Comparison of ENCODE assay signal across 23 mouse cellular contexts in the genomic region with DNA sequence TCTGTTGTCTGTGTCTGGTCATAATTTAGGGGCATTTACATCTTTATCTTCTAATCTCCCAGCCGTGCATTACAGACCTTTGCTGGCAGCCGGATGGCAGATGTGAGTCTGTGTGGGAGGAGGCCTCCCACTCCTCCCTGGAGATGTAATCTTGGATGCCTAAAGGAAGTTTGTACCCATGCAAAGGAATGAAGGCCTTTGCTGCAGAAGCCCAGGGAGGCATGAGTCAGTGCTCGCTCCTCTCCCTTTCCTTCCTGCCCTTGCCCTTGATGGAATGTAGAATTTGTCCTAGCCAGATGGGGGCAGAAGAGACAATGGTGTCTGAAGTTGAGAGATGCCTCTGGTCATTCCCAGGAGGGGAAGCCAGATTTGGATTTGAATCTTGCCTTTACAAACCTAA. TPM values are rescaled to one million over a fixed set of nuclear protein-coding genes. Genes with fewer than 3 reads are reported as not detected.
DNase-seq lines count a peak whose midpoint lies in the region; ATAC-seq lines count a peak whose summit lies in the region.
"Had no signal": no experiment of that assay in that cellular context is flagged by ENCODE, and none has a peak within 500 bp of the region (broad histone marks: within the 10 kb centered on the region; RNA-seq: fewer than 3 reads in every experiment).

No protein-coding gene starts in this region.

- peak overlapping the region; percentile 19; the same call in 1 of the 2 replicates for H3K27ac ChIP-seq in kidney, embryonic 15.5 days
- H3K27ac ChIP-seq: hindbrain, embryonic 14.5 days had no signal

- H3K9me3 ChIP-seq in kidney, embryonic 15.5 days (replicated peaks) = no peaks in the 10 kb centered on the region
- H3K9me3 ChIP-seq: heart, embryonic 12.5 days had no signal

- no peak overlapping the region for H3K4me2 ChIP-seq in kidney, embryonic 15.5 days
- H3K4me2 ChIP-seq: heart, embryonic 12.5 days; hindbrain, embryonic 14.5 days had no signal

- ATAC-seq in kidney, embryonic 15.5 days (replicated peaks; ENCODE audit: low FRiP score) = no peak
- ATAC-seq: CD4-positive, CD25-positive, alpha-beta regulatory T cell, adult 4 months; forebrain, embryonic 14.5 days; midbrain, embryonic 16.5 days had no signal

- H3K4me3 ChIP-seq in kidney, embryonic 15.5 days (replicated peaks) = no peak overlapping the region
- H3K4me3 ChIP-seq: erythroblast, embryonic 14.5 days; heart, embryonic 12.5 days; megakaryocyte, embryonic 14.5 days had no signal

- no peaks in the 10 kb centered on the region for H3K27me3 ChIP-seq in kidney, embryonic 15.5 days
- H3K27me3 ChIP-seq: heart, embryonic 12.5 days had no signal

- no peak overlapping the region for H3K9ac ChIP-seq in kidney, embryonic 15.5 days
- H3K9ac ChIP-seq: heart, embryonic 12.5 days; hindbrain, embryonic 14.5 days had no signal

- H3K36me3 ChIP-seq in kidney, embryonic 15.5 days = no peaks in the 10 kb centered on the region
- H3K36me3 ChIP-seq: heart, embryonic 12.5 days had no signal

- peaks cover 16% of the 10 kb centered on the region; the same call in 1 of the 2 replicates for H3K4me1 ChIP-seq in kidney, embryonic 15.5 days
- H3K4me1 ChIP-seq: heart, embryonic 12.5 days had no signal

- DNase-seq in kidney, adult 18-20 months = no peak
- peak; percentile 44 for DNase-seq in 416B (ENCODE audit: low read depth)
- DNase-seq in MN1 (ENCODE audit: low spot score) = peak; percentile 51
- DNase-seq in mesoderm, embryonic 11.5 days (ENCODE audit: low read depth, low spot score) = peak; percentile 30
- no peak for DNase-seq in urinary bladder, postnatal 36 days (ENCODE audit: low spot score in 2 of 2)
- no peak for DNase-seq in adipocyte (ENCODE audit: low spot score)
- DNase-seq: adrenal gland, postnatal 14 days; cerebellum, adult 18-20 months; cerebellum, postnatal 25 days; heart, adult 11 months; kidney, postnatal 14 days; left cerebral cortex, postnatal 4 days; lung, adult 18-20 months; right cerebral cortex, postnatal 4 days had no signal

- WGBS in kidney, embryonic 15.5 days = 10% methylated on average over 3 of the region's 3 CpGs

RNA-seq across cellular contexts. Expression of a gene that starts 32.4 kb away (rescaled TPM):
- 11.4 and 12.4 TPM in 2 replicates for polyA plus RNA-seq in kidney, embryonic 15.5 days (2015; fragmentation: Nextera tagmentation; extraction: Ambion mirVana)
- polyA plus RNA-seq: erythroblast, embryonic 14.5 days had no signal

RNA-seq across cellular contexts. Expression of a gene that starts 32.7 kb away (rescaled TPM):
- polyA plus RNA-seq in kidney, embryonic 15.5 days (2015; fragmentation: Nextera tagmentation; extraction: Ambion mirVana) = 0.27 and 0.57 TPM in 2 replicates
- polyA plus RNA-seq: CD4-positive, CD25-positive, alpha-beta regulatory T cell, adult 4 months; erythroblast, embryonic 14.5 days; forebrain, embryonic 14.5 days; heart, embryonic 12.5 days; liver, adult 2 months had no signal

Comparison
In these comparisons a context has a peak if more than half of its experiments do, and no peak if none do; other contexts are left out.
1. DNase-seq: peak in 416B (single experiment), MN1 (single experiment) and mesoderm, embryonic 11.5 days (single experiment); none in kidney, adult 18-20 months (single experiment), urinary bladder, postnatal 36 days (0 of 2) and adipocyte (single experiment).